Mouse (Mus musculus): ENCODE measurements at regions not wholly inside any gene's neighbourhood (a gene's known extent, or its start where the extent isn't known, plus 50 kb on each side); places are given as distances from the start of the nearest gene placed in this dataset.
"Not testable (repeated sequence)": the region's sequence is repeated elsewhere in the genome, so short reads cannot be mapped to it uniquely, and the experiment has no call there.

- DNase-seq (ENCODE audit: low spot score in 2 of 2) = no peak
Measured at GRCm38 (mm10) chr11:22420003-22420723, 78.1 kb upstream of the Ehbp1 start.

GRCm38 (mm10) chr11:22421762-22422161 is 79.7 kb upstream of the Ehbp1 start:
- DNase-seq (ENCODE audit: low spot score in 2 of 2) = no peak

GRCm38 (mm10) chr11:22437140-22437850 is 74.6 kb upstream of the Tmem17 start:
- peak in 1 of 2 experiments; percentile 10 for DNase-seq (ENCODE audit: low spot score in 2 of 2)

- no peak for DNase-seq (ENCODE audit: low spot score in 2 of 2)
Measured at GRCm38 (mm10) chr11:22437851-22438215, 74.1 kb upstream of the Tmem17 start.

GRCm38 (mm10) chr11:22438441-22439066 is 73.3 kb upstream of the Tmem17 start:
- DNase-seq (ENCODE audit: low spot score in 2 of 2) = no peak

- DNase-seq (ENCODE audit: low spot score in 2 of 2) = peak in 1 of 2 experiments; percentile 4
Measured at GRCm38 (mm10) chr11:22440521-22440920, 71.4 kb upstream of the Tmem17 start.

GRCm38 (mm10) chr11:22453161-22453560 is 58.7 kb upstream of the Tmem17 start:
- DNase-seq (ENCODE audit: low spot score in 2 of 2) = no peak

- no peak for DNase-seq (ENCODE audit: low spot score in 2 of 2)
Measured at GRCm38 (mm10) chr11:22456286-22456685, 55.6 kb upstream of the Tmem17 start.

- no peak for DNase-seq (ENCODE audit: low spot score in 2 of 2)
Measured at GRCm38 (mm10) chr11:22457220-22457619, 54.7 kb upstream of the Tmem17 start.

- no peak for DNase-seq (ENCODE audit: low spot score in 2 of 2)
Measured at GRCm38 (mm10) chr11:22458951-22459703, 52.8 kb upstream of the Tmem17 start.

GRCm38 (mm10) chr11:22461019-22461735 is 50.7 kb upstream of the Tmem17 start:
- DNase-seq (ENCODE audit: low spot score in 2 of 2) = not testable (repeated sequence)

Data from right cerebral cortex, postnatal 36 days (tissue).